Mouse (Mus musculus): Measurements from ENCODE around the gene 4930404N11Rik.

4930404N11Rik gene

GRCm38 (mm10) chr10:81365672-81366476 is at the start of gene 4930404N11Rik:
Gene 4930404N11Rik (minus strand): TSS chr10:81365816.
- in situ Hi-C loops (cut with MboI, MseI): no loop called here

DNA sequence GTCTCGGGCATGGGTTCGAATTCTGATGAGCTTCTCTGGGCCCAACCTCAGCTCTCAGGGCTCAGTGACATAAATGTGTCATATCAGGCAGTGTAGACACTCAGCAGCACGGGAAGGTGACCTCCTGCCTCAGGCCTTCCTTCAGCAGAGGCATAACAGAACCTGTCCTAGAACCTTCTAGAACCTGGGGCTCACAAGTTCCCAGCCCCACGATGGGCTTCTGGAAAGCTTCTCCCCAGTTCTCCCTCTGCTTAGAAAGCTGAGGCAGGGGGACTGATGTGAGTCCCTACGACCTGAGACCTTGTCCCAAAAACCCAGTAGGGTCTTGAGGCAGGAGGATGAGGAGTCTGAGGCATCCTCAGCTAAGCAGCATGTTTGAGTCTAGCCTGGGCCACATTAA is 49.5 kb upstream of the 4930404N11Rik start:
- in situ Hi-C loops (cut with MboI, MseI): no loop called here

DNA sequence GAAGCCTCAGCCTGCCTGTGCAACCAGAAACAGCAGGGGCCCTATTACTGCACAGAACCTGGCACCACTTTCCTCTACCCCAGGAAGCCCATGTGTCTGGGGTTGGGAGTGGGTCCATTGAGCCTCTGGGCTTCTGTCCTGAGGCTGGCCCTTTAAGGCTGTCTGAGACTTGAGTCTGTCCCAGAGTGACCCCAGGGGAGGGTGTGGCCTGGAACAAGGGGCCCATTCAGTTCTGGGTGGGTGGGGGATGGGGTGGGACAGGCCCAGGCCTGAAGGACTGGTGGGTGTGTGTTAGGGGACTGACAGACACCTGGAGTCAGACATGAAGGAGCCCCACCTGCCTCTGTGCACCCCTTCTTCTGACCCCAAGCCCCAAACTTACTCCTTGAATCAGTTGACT is 49.1 kb upstream of the 4930404N11Rik start:
- in situ Hi-C loops (cut with MboI, MseI): no loop called here

DNA sequence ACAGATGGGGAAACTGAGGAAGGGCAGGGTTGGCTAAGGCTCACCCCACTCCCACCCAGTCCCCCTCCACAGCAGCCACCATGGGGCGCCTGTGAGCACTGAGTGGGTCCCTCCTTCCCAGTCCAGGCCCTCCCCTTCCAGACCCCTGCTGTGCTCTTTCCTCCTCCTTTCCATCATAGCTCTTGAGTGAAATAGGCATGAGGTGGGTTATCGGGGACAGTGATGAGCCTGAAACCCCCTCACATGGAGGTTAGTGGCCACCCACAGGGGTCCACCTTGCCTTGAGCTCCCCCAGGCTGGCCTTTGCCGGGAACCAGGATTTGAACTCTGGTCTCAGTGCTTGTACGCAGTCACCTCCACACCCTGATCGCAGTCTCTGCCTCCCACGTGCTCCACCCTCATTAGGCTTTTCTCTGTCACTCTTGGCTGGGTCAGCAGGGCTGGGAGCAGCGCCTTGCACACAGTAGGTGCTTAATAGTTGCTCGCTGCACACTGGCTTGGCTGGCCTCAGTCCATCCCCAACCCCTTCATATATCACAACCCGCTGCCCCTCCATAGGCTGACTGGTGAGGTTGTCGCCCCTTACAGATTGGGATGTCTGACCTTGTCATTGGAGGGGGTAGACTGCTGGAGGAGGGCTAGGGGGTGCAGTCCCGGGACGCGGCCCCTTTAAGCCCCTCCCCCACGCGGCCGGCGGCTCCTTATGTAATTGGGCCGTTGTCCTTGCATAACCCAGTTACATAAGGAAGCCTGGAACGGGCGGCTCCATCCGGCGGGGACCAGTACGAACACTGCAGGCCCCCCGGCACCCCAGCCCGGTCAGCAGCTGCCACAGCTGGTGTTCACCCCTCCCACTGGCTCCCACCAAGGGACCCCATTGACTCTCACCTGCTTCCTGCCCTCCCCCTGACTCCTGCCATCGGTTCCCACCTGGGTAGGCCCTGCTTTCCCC is 48.0 kb upstream of the 4930404N11Rik start:
- in situ Hi-C loops (cut with MboI, MseI): no loop called here

GRCm38 (mm10) chr10:81412586-81413309 is 47.1 kb upstream of the 4930404N11Rik start:
- in situ Hi-C loops (cut with MboI, MseI): no loop called here

DNA sequence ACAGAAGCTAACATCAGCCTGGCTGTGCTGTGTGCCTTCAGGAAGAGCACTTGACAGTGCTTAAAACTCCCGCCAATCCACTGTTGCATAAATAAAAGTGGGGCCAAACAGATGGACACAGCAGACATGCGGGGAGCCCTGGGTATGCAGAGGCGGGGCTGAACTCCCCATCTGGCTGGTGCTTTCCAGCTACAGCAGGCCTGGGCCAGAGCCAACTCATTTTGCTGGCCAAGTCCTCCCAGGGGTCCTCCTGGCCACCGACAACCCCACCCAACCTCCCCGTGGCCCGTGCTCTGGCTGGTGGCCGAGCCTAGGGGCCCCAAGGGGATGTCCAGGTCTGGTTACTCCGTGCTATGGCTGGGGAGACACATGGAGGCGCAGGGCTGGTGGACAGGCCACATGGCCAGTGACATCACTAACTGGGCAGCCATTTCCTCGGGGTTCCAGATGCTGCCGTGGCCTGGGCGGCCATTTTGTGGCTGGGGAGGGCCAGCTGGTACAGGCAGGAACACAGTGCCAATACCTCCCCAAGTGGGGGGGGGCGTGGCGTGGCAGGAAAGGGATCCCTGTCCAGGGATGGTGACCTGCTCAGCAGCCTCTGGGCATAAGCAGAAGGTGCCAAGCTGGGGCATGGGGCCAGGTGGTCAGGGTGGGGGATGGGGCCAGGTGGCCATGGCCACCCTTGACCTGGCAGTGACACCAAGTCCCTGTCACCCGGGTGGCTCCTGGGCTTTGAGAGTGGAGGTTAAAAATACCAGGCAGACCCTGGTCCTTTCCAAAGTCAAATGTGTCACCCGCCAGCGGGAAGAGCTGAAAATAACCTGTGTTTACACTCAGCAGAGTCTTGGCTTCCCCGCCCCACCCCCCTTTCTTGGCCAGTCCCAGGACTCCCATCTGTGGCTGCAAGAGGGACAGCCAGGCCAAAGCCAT is 46.1 kb upstream of the 4930404N11Rik start:
- in situ Hi-C loops (cut with MboI, MseI): no loop called here

- in situ Hi-C loops (cut with MboI, MseI): no loop called here
Observed at GRCm38 (mm10) chr10:81410981-81411380, 45.4 kb upstream of the 4930404N11Rik start.

GRCm38 (mm10) chr10:81410350-81410749 is 44.7 kb upstream of the 4930404N11Rik start:
- in situ Hi-C loops (cut with MboI, MseI): no loop called here

- in situ Hi-C loops (cut with MboI, MseI): no loop called here
Observed at GRCm38 (mm10) chr10:81409330-81409729, 43.7 kb upstream of the 4930404N11Rik start.

GRCm38 (mm10) chr10:81408871-81409291 is 43.3 kb upstream of the 4930404N11Rik start:
- in situ Hi-C loops (cut with MboI, MseI): no loop called here

DNA sequence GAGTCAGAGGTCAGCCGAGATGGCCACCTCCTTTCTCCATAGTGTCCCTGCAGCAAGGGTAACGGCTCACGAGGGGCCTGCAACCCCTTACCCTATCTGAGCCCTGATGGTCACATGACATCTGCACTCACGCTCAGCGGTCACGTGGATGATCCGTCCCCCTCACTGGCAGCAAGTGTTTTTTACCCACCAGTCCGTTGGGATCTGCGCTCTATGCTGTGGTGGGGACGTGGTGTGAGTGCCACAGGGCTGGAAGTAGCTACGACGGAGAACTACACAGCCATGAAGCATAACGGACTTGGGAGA is 42.8 kb upstream of the 4930404N11Rik start:
- in situ Hi-C loops (cut with MboI, MseI): no loop called here

DNA sequence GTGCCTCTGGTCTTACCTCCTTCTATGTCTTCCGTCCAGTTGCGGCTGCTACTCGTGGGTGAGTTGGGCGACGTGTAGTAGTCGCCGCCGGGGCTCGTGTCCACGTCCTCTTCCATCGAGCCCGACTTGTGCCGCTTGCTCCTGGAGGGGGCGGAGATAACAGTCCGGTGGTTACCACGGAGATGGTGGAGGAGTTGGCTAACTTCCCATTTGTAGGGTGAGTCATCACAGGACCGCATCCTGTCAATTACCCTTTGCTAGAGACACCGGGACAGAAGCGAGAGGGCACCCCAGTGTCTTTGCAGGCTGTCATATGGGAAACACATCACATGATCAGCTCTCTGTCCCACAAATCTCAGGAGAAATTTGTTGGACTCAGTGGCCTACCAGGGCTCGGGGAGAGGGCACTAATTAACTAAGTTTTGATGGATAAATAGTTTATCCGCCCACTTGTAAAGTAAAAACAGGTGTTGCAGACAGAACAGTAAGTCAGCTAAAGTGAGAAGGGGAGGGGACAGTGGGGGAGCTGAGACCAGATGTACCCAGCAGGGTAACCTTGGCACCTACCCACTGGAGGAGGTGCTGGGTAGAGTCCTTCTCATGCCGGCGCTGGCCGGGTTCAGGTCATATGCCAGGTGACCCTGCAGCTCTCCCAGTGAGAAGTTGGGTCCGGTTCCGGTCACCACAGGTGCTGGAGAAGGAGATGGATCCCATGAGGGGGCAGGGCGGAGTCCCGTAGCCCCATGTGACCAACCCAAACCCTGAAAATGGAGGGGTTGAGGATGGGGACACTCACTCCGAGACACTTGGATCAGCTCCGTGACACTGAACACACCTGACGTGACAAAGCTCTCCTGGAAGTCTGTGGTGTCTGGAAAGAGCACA is 42.2 kb upstream of the 4930404N11Rik start:
- in situ Hi-C loops (cut with MboI, MseI): no loop called here

DNA sequence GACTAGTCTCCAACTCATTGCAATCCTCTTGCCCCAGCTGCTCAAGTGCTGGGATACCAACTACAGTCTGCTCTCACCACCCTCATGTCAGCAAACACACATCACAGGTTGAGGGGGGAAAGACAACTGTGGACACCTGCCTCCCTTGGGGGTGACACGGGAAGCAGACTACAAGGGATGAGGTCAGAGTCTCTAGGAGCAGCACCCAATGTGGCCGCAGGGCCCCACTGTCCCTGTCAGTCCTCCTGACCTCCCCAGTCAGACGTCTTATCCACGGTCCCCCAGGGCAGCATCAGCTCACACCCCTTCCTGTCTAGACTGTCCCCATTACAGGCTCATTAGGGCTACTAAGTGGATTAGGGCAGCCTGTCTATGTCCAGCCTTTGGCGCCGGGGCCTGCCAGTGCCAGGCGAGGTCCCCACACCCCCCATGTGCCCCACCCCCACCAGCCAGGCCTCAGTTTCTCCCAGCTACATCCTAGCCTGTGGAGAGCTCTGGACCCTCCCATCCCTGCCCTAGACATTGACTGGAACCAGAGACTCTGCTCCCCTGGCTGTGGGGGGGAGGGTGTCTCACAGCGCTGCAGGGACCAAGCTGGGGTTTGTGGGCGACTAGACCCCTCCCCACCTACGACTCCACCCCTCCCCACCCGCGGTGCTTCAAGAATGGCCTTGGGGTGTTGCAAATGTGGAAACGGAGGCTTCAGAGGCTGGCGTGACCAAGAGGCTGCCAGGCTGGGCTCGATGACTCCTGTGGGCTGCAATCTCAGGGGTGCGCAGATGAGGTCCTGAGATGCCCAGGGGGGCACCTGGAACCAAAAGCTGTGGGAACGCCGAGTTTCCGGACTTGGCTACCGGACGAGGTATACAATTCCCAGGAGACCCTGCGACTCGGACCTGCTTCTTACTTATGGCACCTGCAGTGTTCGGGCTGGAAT is 41.2 kb upstream of the 4930404N11Rik start:
- in situ Hi-C loops (cut with MboI, MseI): no loop called here

DNA sequence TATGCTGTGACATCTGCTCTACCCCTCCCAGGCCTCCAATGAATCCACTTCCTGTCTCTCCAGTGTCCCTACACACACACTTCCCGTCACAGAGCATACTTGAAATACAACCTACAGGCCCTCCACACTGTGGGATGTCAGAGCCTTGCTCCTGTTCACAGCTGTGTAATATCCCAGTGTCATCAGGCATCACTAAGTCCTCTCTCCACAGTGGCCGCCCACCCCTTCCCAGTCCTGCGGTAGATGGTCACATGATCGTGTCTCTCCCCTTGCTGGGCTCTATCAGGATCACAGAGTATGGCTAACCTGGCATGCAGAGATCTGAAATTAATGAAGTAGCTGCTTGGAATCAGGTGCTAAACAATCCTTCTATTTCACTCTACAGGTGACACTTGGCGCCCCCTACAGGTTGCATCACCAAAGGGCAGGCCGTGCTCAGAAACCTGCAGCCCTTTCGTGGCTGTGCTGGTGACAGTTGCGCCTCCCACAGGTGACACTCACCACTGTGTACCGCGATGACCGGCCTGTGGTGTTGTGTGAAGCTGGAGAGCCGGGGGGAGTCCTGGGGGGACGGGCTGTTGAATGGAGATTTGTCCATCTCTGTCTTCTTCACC is 40.1 kb upstream of the 4930404N11Rik start:
- in situ Hi-C loops (cut with MboI, MseI): no loop called here

DNA sequence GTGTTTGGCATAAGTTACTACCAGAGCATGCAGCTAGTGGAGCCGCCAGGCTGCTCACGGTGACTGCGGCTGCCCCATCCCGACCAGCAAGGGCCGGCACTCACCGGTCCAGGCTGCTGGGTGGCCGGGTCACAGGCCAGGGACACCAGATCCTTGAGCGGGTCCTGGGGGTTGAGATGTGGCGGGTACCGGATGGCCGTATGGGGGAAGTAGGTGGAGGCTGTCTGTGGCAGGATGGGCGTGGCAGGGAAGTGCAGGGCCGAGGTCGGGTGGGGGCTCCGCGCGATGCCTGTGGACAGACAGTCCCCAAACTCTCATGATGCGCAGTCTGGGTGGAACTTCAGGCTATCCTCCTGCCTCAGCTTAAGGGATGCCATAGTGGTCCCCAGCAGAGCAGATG is 39.1 kb upstream of the 4930404N11Rik start:
- in situ Hi-C loops (cut with MboI, MseI): no loop called here

DNA sequence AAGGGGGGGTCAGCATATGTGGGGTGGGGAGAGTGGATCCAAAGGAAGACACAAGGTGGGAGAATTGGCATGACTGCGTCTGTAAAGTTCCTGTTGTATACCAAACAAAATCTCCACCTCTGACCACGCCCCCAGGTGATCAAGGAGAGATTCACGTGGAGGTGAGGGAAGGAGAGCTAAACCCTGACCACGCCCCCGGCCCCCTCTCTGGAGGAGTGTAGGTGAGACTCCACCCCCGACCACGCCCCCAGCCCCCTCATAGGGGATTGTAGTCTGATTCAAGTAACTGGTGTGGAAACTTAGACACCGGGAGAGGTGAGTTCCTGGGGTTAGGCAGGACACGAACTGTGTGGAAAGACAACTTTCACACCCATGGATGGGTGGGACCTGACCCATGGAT is 38.5 kb upstream of the 4930404N11Rik start:
- in situ Hi-C loops (cut with MboI, MseI): no loop called here

DNA sequence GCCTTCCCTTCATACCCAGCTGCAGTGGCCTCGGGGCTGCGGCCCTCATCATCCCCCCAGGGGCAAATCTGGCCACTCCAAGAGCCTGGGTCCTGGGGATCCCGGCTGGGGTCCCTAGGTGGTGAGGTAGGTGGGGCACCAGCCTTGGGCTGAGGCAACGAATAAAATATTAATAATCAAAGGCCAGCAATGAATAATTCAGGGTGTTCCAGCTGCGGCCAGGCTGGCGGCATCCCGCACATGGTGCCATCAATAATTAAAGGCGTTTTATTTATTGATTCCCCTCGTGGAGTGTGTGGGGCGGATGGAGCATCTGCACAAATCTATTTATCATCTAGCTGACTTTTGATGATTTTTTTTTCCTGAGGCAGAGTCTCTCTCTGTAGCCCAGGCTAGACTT is 37.9 kb upstream of the 4930404N11Rik start:
- in situ Hi-C loops (cut with MboI, MseI): no loop called here

DNA sequence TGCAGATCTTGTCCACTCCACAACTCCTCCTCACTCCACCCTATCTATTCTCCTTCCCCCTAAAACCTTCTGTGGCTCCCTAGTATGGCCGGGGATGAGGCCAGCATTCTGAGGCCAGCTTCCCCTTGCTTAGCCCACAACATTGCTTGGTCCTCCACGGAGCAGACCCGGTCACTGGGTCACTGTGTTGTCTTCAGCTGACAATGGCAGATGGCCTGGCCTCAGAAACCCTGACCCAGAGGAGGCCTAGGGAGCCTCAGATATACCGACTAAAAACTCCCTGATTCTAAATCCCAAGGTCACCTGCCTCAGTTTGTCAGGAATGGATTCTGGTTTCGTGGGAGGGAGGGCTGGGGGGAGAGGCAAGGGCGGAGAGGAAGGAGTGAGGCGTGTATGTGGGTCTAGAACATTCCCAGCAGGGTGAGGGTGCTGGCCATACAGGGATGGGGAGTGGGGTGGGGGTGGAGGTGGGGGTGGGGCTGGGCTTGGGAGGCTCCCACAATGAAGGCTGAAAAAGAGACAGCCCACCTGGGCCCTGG is 36.7 kb upstream of the 4930404N11Rik start:
- in situ Hi-C loops (cut with MboI, MseI): no loop called here

All from T-helper 17 cell (primary cell).